ENCODE assay signal across 30 mouse cellular contexts in the genomic region with DNA sequence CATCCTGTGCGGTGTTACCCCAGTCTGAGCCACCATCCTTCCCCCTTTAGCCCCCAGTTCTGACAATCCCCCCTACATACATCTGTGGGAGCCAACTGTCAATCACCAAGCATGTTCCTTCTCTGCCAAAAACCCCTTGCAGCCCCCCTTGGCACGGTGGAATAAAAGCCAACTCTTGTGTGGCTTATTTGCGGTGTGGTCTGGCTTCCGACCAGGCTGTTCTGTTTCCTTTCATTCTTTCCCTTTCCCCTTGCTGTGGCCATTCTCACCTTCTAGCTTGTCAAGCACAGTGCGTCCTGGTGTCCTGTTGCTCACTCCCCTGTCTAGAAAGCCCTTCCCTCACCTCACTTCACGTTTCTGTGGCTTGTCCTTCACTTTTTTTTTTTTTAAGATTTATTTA. TPM values are rescaled to one million over a fixed set of nuclear protein-coding genes. Genes with fewer than 3 reads are reported as not detected.
DNase-seq lines count a peak whose midpoint lies in the region; ATAC-seq and TF ChIP-seq lines count a peak whose summit lies in the region.
"Had no signal": no experiment of that assay in that cellular context is flagged by ENCODE, and none has a peak within 500 bp of the region (broad histone marks: within the 10 kb centered on the region; RNA-seq: fewer than 3 reads in every experiment).

No protein-coding gene starts in this region.

- no peaks in the 10 kb centered on the region for H3K27me3 ChIP-seq in forebrain, embryonic 14.5 days (replicated peaks; ENCODE audit: control insufficient read depth, insufficient read depth, low read length)
- H3K27me3 ChIP-seq in forebrain, embryonic 11.5 days (ENCODE audit: control insufficient read depth, insufficient read depth, low read length) = no peaks in the 10 kb centered on the region
- peaks cover 4% of the 10 kb centered on the region; the same call in 1 of the 2 replicates for H3K27me3 ChIP-seq in limb, embryonic 14.5 days (ENCODE audit: control insufficient read depth, insufficient read depth, low read length)
- H3K27me3 ChIP-seq in limb, embryonic 10.5 days (ENCODE audit: low read depth, poor library complexity, severe bottlenecking) = peaks cover 49% of the 10 kb centered on the region
- H3K27me3 ChIP-seq in midbrain, postnatal 0 days (ENCODE audit: insufficient read depth, low read length) = no peaks in the 10 kb centered on the region
- H3K27me3 ChIP-seq: forebrain, embryonic 12.5 days; hindbrain, embryonic 13.5 days had no signal

- H3K4me1 ChIP-seq in forebrain, embryonic 14.5 days (ENCODE audit: control insufficient read depth, insufficient read depth, low read length) = 0 out of 2 replicates have a peak, but pooled peaks cover 4% of the 10 kb centered on the region
- H3K4me1 ChIP-seq in forebrain, embryonic 11.5 days (replicated peaks; ENCODE audit: control insufficient read depth, insufficient read depth, low read length) = no peaks in the 10 kb centered on the region
- no peaks in the 10 kb centered on the region for H3K4me1 ChIP-seq in limb, embryonic 14.5 days (ENCODE audit: control insufficient read depth, insufficient read depth, low read length)
- H3K4me1 ChIP-seq in limb, embryonic 10.5 days = no peaks in the 10 kb centered on the region
- H3K4me1 ChIP-seq in midbrain, postnatal 0 days (ENCODE audit: insufficient read depth, low read length) = no peaks in the 10 kb centered on the region
- H3K4me1 ChIP-seq: embryonic facial prominence, embryonic 15.5 days had no signal

- no peaks in the 10 kb centered on the region for H3K9me3 ChIP-seq in forebrain, embryonic 14.5 days (replicated peaks; ENCODE audit: control insufficient read depth, low read length)
- H3K9me3 ChIP-seq in forebrain, embryonic 11.5 days (ENCODE audit: control insufficient read depth, low read length) = no peaks in the 10 kb centered on the region
- H3K9me3 ChIP-seq in limb, embryonic 14.5 days (ENCODE audit: control insufficient read depth, low read length) = no peaks in the 10 kb centered on the region
- H3K9me3 ChIP-seq in limb, embryonic 10.5 days (replicated peaks) = no peaks in the 10 kb centered on the region
- H3K9me3 ChIP-seq in midbrain, postnatal 0 days (ENCODE audit: low read length) = no peaks in the 10 kb centered on the region
- H3K9me3 ChIP-seq: embryonic facial prominence, embryonic 15.5 days; forebrain, embryonic 12.5 days; hindbrain, embryonic 13.5 days had no signal

- TF ChIP-seq POLR2A in limb, embryonic 14.5 days (IDR thresholded peaks at IDR 0.05; ENCODE audit: borderline replicate concordance, extremely low read depth, insufficient read depth, insufficient read length) = no peak

- ATAC-seq in forebrain, embryonic 14.5 days = no peak
- ATAC-seq in forebrain, embryonic 11.5 days (replicated peaks; ENCODE audit: low FRiP score) = no peak
- ATAC-seq in limb, embryonic 14.5 days (ENCODE audit: low FRiP score, low read depth) = no peak
- peak; percentile 45 for ATAC-seq in granulocyte monocyte progenitor cell, adult 5-6 weeks (replicated peaks; ENCODE audit: poor library complexity, severe bottlenecking)
- ATAC-seq in midbrain, postnatal 0 days (ENCODE audit: low FRiP score) = no peak
- ATAC-seq: CD4-positive, CD25-positive, alpha-beta regulatory T cell, adult 4 months; forebrain, embryonic 16.5 days; intestine, postnatal 0 days had no signal

- no peak overlapping the region for H3K27ac ChIP-seq in forebrain, embryonic 14.5 days (ENCODE audit: low read depth, low read length)
- H3K27ac ChIP-seq in forebrain, embryonic 11.5 days (ENCODE audit: low read depth, low read length) = no peak overlapping the region
- no peak overlapping the region for H3K27ac ChIP-seq in limb, embryonic 14.5 days (replicated peaks; ENCODE audit: low read depth, low read length)
- no peak overlapping the region for H3K27ac ChIP-seq in limb, embryonic 10.5 days
- H3K27ac ChIP-seq in midbrain, postnatal 0 days (ENCODE audit: low read depth, low read length) = no peak overlapping the region
- H3K27ac ChIP-seq: embryonic facial prominence, embryonic 15.5 days; forebrain, embryonic 12.5 days; gastrocnemius, adult 2 months; hindbrain, embryonic 10.5 days; hindbrain, embryonic 13.5 days had no signal

- no peak overlapping the region for H3K4me3 ChIP-seq in forebrain, embryonic 14.5 days (ENCODE audit: low read depth, low read length)
- H3K4me3 ChIP-seq in forebrain, embryonic 11.5 days (ENCODE audit: low read depth, low read length) = no peak overlapping the region
- no peak overlapping the region for H3K4me3 ChIP-seq in limb, embryonic 14.5 days (replicated peaks; ENCODE audit: low read length)
- no peak overlapping the region for H3K4me3 ChIP-seq in limb, embryonic 10.5 days
- H3K4me3 ChIP-seq in midbrain, postnatal 0 days (ENCODE audit: low read depth, low read length) = no peak overlapping the region
- H3K4me3 ChIP-seq: embryonic facial prominence, embryonic 15.5 days; forebrain, embryonic 12.5 days; gastrocnemius, adult 2 months; hindbrain, embryonic 10.5 days; hindbrain, embryonic 13.5 days had no signal

- TF ChIP-seq CTCF in midbrain, postnatal 0 days (IDR thresholded peaks at IDR 0.05) = no peak

- H3K36me3 ChIP-seq in forebrain, embryonic 14.5 days (ENCODE audit: control insufficient read depth, insufficient read depth, low read length) = no peaks in the 10 kb centered on the region
- no peaks in the 10 kb centered on the region for H3K36me3 ChIP-seq in forebrain, embryonic 11.5 days (ENCODE audit: control insufficient read depth, insufficient read depth, low read length)
- H3K36me3 ChIP-seq in limb, embryonic 14.5 days (ENCODE audit: control insufficient read depth, insufficient read depth, low read length) = no peaks in the 10 kb centered on the region
- no peaks in the 10 kb centered on the region for H3K36me3 ChIP-seq in limb, embryonic 10.5 days
- no peaks in the 10 kb centered on the region for H3K36me3 ChIP-seq in midbrain, postnatal 0 days (ENCODE audit: insufficient read depth, low read length)
- H3K36me3 ChIP-seq: embryonic facial prominence, embryonic 15.5 days; forebrain, embryonic 12.5 days; hindbrain, embryonic 10.5 days; hindbrain, embryonic 13.5 days had no signal

- no peak overlapping the region for H3K4me2 ChIP-seq in forebrain, embryonic 14.5 days (ENCODE audit: low read length)
- H3K4me2 ChIP-seq in forebrain, embryonic 11.5 days (ENCODE audit: low read depth, low read length, severe bottlenecking) = no peak overlapping the region
- H3K4me2 ChIP-seq in limb, embryonic 14.5 days (replicated peaks; ENCODE audit: low read depth, low read length, severe bottlenecking) = no peak overlapping the region
- no peak overlapping the region for H3K4me2 ChIP-seq in midbrain, postnatal 0 days (ENCODE audit: low read depth, low read length, poor library complexity, severe bottlenecking)
- H3K4me2 ChIP-seq: embryonic facial prominence, embryonic 15.5 days; forebrain, embryonic 12.5 days; heart, embryonic 11.5 days; hindbrain, embryonic 13.5 days had no signal

- no peak overlapping the region for H3K9ac ChIP-seq in forebrain, embryonic 14.5 days (ENCODE audit: low read length)
- no peak overlapping the region for H3K9ac ChIP-seq in forebrain, embryonic 11.5 days (ENCODE audit: low read length)
- H3K9ac ChIP-seq in limb, embryonic 14.5 days (ENCODE audit: low read depth, low read length, severe bottlenecking) = no peak overlapping the region
- no peak overlapping the region for H3K9ac ChIP-seq in midbrain, postnatal 0 days (replicated peaks; ENCODE audit: low read length, poor library complexity, severe bottlenecking)
- H3K9ac ChIP-seq: embryonic facial prominence, embryonic 15.5 days; forebrain, embryonic 12.5 days; hindbrain, embryonic 13.5 days had no signal

- 67% methylated on average over 6 of the region's 6 CpGs for WGBS in forebrain, embryonic 14.5 days
- WGBS in forebrain, embryonic 11.5 days = 84% methylated on average over 6 of the region's 6 CpGs
- WGBS in limb, embryonic 14.5 days = 56% methylated on average over 6 of the region's 6 CpGs
- WGBS in limb, embryonic 10.5 days = 81% methylated on average over 6 of the region's 6 CpGs
- 72% methylated on average over 6 of the region's 6 CpGs for WGBS in midbrain, postnatal 0 days

- peak; percentile 36 for DNase-seq in forebrain, embryonic 14.5 days (ENCODE audit: low spot score)
- DNase-seq in forebrain, embryonic 11.5 days (ENCODE audit: low spot score) = no peak
- peak; percentile 14 for DNase-seq in limb, embryonic 14.5 days (ENCODE audit: low spot score)
- no peak for DNase-seq in limb, embryonic 10.5 days (ENCODE audit: low spot score)
- DNase-seq in cerebellum, adult 18-20 months = no peak
- DNase-seq in midbrain, postnatal 0 days (ENCODE audit: low spot score) = no peak
- DNase-seq: adrenal gland, adult 2 months; adrenal gland, postnatal 14 days; cerebellum, adult 2 months; cerebellum, adult 9-11 months; cerebellum, postnatal 25 days; embryo, embryonic 11 days; gastrocnemius, adult 2 months; gastrocnemius, postnatal 14 days; kidney, adult 2 months had no signal

RNA-seq across cellular contexts. Expression of a gene that starts 14.1 kb away (rescaled TPM):
- not detected in 2 replicates for polyA plus RNA-seq in forebrain, embryonic 14.5 days (2014; fragmentation: Nextera tagmentation; extraction: Ambion mirVana)
- polyA plus RNA-seq in forebrain, embryonic 11.5 days (2014; fragmentation: Nextera tagmentation; extraction: Ambion mirVana) = not detected in 2 replicates
- polyA plus RNA-seq in limb, embryonic 14.5 days (2012; rRNA removed) = 0.05 TPM in 1 of 2 replicates, not detected in the other
- 0.29 TPM in 1 of 2 replicates, not detected in the other for polyA plus RNA-seq in limb, embryonic 14.5 days (2014; fragmentation: Nextera tagmentation; extraction: Ambion mirVana)
- polyA plus RNA-seq in limb, embryonic 10.5 days (2016; fragmentation: Nextera tagmentation; extraction: Ambion mirVana) = not detected in 2 replicates
- total RNA-seq in granulocyte monocyte progenitor cell, adult 5-6 weeks (2014; fragmentation: Nextera tagmentation) = not detected in 2 replicates
- total RNA-seq in granulocyte monocyte progenitor cell, adult 5-6 weeks (2017) = not detected in 2 replicates
- not detected in 2 replicates for total RNA-seq in midbrain, postnatal 0 days (2014; rRNA removed)
- polyA plus RNA-seq in midbrain, postnatal 0 days (2015; fragmentation: Nextera tagmentation; extraction: Ambion mirVana) = 0.15 TPM in 1 of 2 replicates, not detected in the other
- total RNA-seq: MEL had no signal
- polyA plus RNA-seq: adrenal gland, adult 2 months; C2C12; CD4-positive, CD25-positive, alpha-beta regulatory T cell, adult 4 months; cortical plate, adult 2 months; embryonic facial prominence, embryonic 11.5 days; embryonic facial prominence, embryonic 15.5 days; forebrain, embryonic 12.5 days; forebrain, embryonic 16.5 days; frontal cortex, adult 2 months; heart, embryonic 11.5 days; hindbrain, embryonic 10.5 days; hindbrain, embryonic 13.5 days; intestine, embryonic 14.5 days; intestine, postnatal 0 days had no signal

RNA-seq across cellular contexts. Expression of a gene that starts 58.8 kb away (rescaled TPM):
- polyA plus RNA-seq in forebrain, embryonic 14.5 days (2014; fragmentation: Nextera tagmentation; extraction: Ambion mirVana) = 128 and 138 TPM in 2 replicates
- 51.8 and 54.0 TPM in 2 replicates for polyA plus RNA-seq in forebrain, embryonic 11.5 days (2014; fragmentation: Nextera tagmentation; extraction: Ambion mirVana)
- polyA plus RNA-seq in limb, embryonic 14.5 days (2012; rRNA removed) = 45.7 and 52.0 TPM in 2 replicates
- 58.3 and 59.6 TPM in 2 replicates for polyA plus RNA-seq in limb, embryonic 14.5 days (2014; fragmentation: Nextera tagmentation; extraction: Ambion mirVana)
- 45.7 and 47.6 TPM in 2 replicates for polyA plus RNA-seq in limb, embryonic 10.5 days (2016; fragmentation: Nextera tagmentation; extraction: Ambion mirVana)
- 11.8 and 15.4 TPM in 2 replicates for total RNA-seq in granulocyte monocyte progenitor cell, adult 5-6 weeks (2014; fragmentation: Nextera tagmentation)
- total RNA-seq in granulocyte monocyte progenitor cell, adult 5-6 weeks (2017) = 7.6 and 9.1 TPM in 2 replicates
- 221 and 246 TPM in 2 replicates for total RNA-seq in midbrain, postnatal 0 days (2014; rRNA removed)
- 240 and 311 TPM in 2 replicates for polyA plus RNA-seq in midbrain, postnatal 0 days (2015; fragmentation: Nextera tagmentation; extraction: Ambion mirVana)

Comparison
In these comparisons a context has a peak if more than half of its experiments do, and no peak if none do; other contexts are left out.
1. DNase-seq: peak in forebrain, embryonic 14.5 days (single experiment) and limb, embryonic 14.5 days (single experiment); none in forebrain, embryonic 11.5 days (single experiment), limb, embryonic 10.5 days (single experiment), cerebellum, adult 18-20 months (0 of 2) and midbrain, postnatal 0 days (single experiment).